ENCODE assay signal across 10 mouse cellular contexts in the genomic region with DNA sequence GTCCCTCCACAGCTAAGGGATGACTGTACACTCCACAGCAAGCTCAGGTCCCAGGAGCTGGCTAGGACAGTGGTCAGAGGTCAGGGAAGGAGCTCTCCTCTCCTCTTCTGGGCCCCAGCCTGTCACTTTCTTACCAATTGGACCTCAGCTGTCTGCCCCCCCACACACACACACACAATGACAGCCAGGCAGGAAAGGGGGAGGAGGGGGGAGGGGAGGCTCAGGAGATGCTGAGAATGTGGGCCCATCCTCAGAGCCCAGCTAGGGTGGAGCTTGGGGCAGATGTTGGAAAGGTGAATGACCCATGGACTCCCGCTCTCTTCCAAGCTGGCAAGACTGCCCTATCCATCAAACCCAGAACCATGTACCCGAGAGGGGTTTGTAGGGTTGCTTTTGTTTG. TPM values are rescaled to one million over a fixed set of nuclear protein-coding genes. Genes with fewer than 3 reads are reported as not detected.
DNase-seq lines count a peak whose midpoint lies in the region; ATAC-seq and TF ChIP-seq lines count a peak whose summit lies in the region.
"Had no signal": no experiment of that assay in that cellular context is flagged by ENCODE, and none has a peak within 500 bp of the region (broad histone marks: within the 10 kb centered on the region; RNA-seq: fewer than 3 reads in every experiment).

No protein-coding gene starts in this region.

- H3K4me3 ChIP-seq in heart, embryonic 15.5 days = peak overlapping the region; percentile 40
- H3K4me3 ChIP-seq in lung, embryonic 16.5 days (ENCODE audit: low read length) = peak overlapping the region; percentile 26
- H3K4me3 ChIP-seq in hindbrain, postnatal 0 days (ENCODE audit: low read length) = no peak overlapping the region
- peak overlapping the region; percentile 39 for H3K4me3 ChIP-seq in small intestine, adult 2 months (ENCODE audit: low read depth, low read length)

- no peaks in the 10 kb centered on the region for H3K9me3 ChIP-seq in heart, embryonic 15.5 days (replicated peaks)
- H3K9me3 ChIP-seq in lung, embryonic 16.5 days (ENCODE audit: control insufficient read depth, low read length) = no peaks in the 10 kb centered on the region
- H3K9me3 ChIP-seq in hindbrain, postnatal 0 days (ENCODE audit: low read length) = no peaks in the 10 kb centered on the region

- H3K9ac ChIP-seq in heart, embryonic 15.5 days = peak overlapping the region; percentile 51
- peak overlapping the region; percentile 16 for H3K9ac ChIP-seq in lung, embryonic 16.5 days (ENCODE audit: low read length)
- H3K9ac ChIP-seq in hindbrain, postnatal 0 days (replicated peaks; ENCODE audit: low read length) = no peak overlapping the region

- H3K4me1 ChIP-seq in heart, embryonic 15.5 days (replicated peaks) = peaks cover 72% of the 10 kb centered on the region
- peaks cover 45% of the 10 kb centered on the region for H3K4me1 ChIP-seq in lung, embryonic 16.5 days (replicated peaks; ENCODE audit: control insufficient read depth, insufficient read depth, low read length)
- peaks cover 18% of the 10 kb centered on the region for H3K4me1 ChIP-seq in hindbrain, postnatal 0 days (ENCODE audit: insufficient read depth, low read length)
- peaks cover 47% of the 10 kb centered on the region for H3K4me1 ChIP-seq in small intestine, adult 2 months (ENCODE audit: control insufficient read depth, insufficient read depth, insufficient read length, low read length)

- ATAC-seq in heart, embryonic 15.5 days (replicated peaks; ENCODE audit: insufficient number of reproducible peaks, insufficient read depth, low FRiP score, low read depth) = no peak
- no peak for ATAC-seq in lung, embryonic 16.5 days (ENCODE audit: low read depth)
- no peak for ATAC-seq in hindbrain, postnatal 0 days
- ATAC-seq: midbrain, embryonic 16.5 days had no signal

- H3K27me3 ChIP-seq in heart, embryonic 15.5 days = no peaks in the 10 kb centered on the region; the same call in 1 of the 2 replicates
- no peaks in the 10 kb centered on the region for H3K27me3 ChIP-seq in lung, embryonic 16.5 days (ENCODE audit: control insufficient read depth, insufficient read depth, low read depth, low read length)
- no peaks in the 10 kb centered on the region for H3K27me3 ChIP-seq in hindbrain, postnatal 0 days (ENCODE audit: insufficient read depth, low read length)
- no peaks in the 10 kb centered on the region for H3K27me3 ChIP-seq in small intestine, adult 2 months (ENCODE audit: control insufficient read depth, insufficient read depth, low read length)

- no peaks in the 10 kb centered on the region for H3K36me3 ChIP-seq in heart, embryonic 15.5 days
- H3K36me3 ChIP-seq in lung, embryonic 16.5 days (ENCODE audit: control insufficient read depth, insufficient read depth, low read length) = no peaks in the 10 kb centered on the region
- H3K36me3 ChIP-seq in hindbrain, postnatal 0 days (ENCODE audit: insufficient read depth, low read length) = no peaks in the 10 kb centered on the region
- 0 out of 2 replicates have a peak, but pooled peaks cover 5% of the 10 kb centered on the region for H3K36me3 ChIP-seq in small intestine, adult 2 months (ENCODE audit: control insufficient read depth, insufficient read depth, low read length)

- no peak for DNase-seq in heart, postnatal 4 days
- DNase-seq in lung, adult 18-20 months = no peak
- no peak for DNase-seq in hindbrain, postnatal 0 days (ENCODE audit: low spot score)
- no peak for DNase-seq in urinary bladder, postnatal 10 days (ENCODE audit: low spot score)
- DNase-seq: gastrocnemius, postnatal 25 days; thymus, postnatal 14 days had no signal

- H3K27ac ChIP-seq in heart, embryonic 15.5 days = peak overlapping the region; percentile 78
- H3K27ac ChIP-seq in lung, embryonic 16.5 days (ENCODE audit: low read length) = peak overlapping the region; percentile 36
- H3K27ac ChIP-seq in hindbrain, postnatal 0 days = peak overlapping the region; percentile 27
- peak overlapping the region; percentile 63 for H3K27ac ChIP-seq in small intestine, adult 2 months (ENCODE audit: insufficient read depth, low read depth, low read length)

- WGBS in heart, embryonic 15.5 days = 73% methylated on average over 2 of the region's 2 CpGs
- WGBS in lung, embryonic 16.5 days = 58% methylated on average over 2 of the region's 2 CpGs
- WGBS in hindbrain, postnatal 0 days = 67% methylated on average over 2 of the region's 2 CpGs
- 40% methylated on average over 2 of the region's 2 CpGs for WGBS in small intestine, adult 2 months

- no peak for TF ChIP-seq POLR2A in small intestine, adult 2 months (IDR thresholded peaks at IDR 0.05; ENCODE audit: low read depth, low read length)

- peak overlapping the region; percentile 58 for H3K4me2 ChIP-seq in heart, embryonic 15.5 days
- peak overlapping the region; percentile 12; the same call in 1 of the 2 replicates for H3K4me2 ChIP-seq in lung, embryonic 16.5 days (ENCODE audit: low read depth, low read length)
- 0 out of 2 replicates have a peak overlapping the region, but pooled peaks have one; percentile 0 for H3K4me2 ChIP-seq in hindbrain, postnatal 0 days (ENCODE audit: low read depth, low read length)

- TF ChIP-seq CTCF in hindbrain, postnatal 0 days (IDR thresholded peaks at IDR 0.05; ENCODE audit: low read depth) = no peak
- TF ChIP-seq CTCF in small intestine, adult 2 months (IDR thresholded peaks at IDR 0.05; ENCODE audit: extremely low read depth, insufficient read length, insufficient replicate concordance, low read depth, low read length) = no peak

RNA-seq across cellular contexts. Expression of a gene that starts 2.0 kb away (rescaled TPM):
- 9.7 and 10.7 TPM in 2 replicates for polyA plus RNA-seq in heart, embryonic 15.5 days (2015; fragmentation: Nextera tagmentation; extraction: Ambion mirVana)
- 10 to 100 TPM; 16.2 to 18.8 TPM for total RNA-seq in heart, postnatal 4 days (2021)
- 11.8 and 12.5 TPM in 2 replicates for polyA plus RNA-seq in lung, embryonic 16.5 days (2015; fragmentation: Nextera tagmentation; extraction: Ambion mirVana)
- 11.2 and 14.6 TPM in 2 replicates for total RNA-seq in hindbrain, postnatal 0 days (2014; rRNA removed)
- polyA plus RNA-seq in hindbrain, postnatal 0 days (2015; fragmentation: Nextera tagmentation; extraction: Ambion mirVana) = 8.3 and 9.0 TPM in 2 replicates
- 33.5 and 55.4 TPM in 2 replicates for polyA plus RNA-seq in small intestine, adult 2 months (2012; rRNA removed)

RNA-seq across cellular contexts. Expression of a gene that starts 19.6 kb away (rescaled TPM):
- 31.7 and 45.7 TPM in 2 replicates for polyA plus RNA-seq in heart, embryonic 15.5 days (2015; fragmentation: Nextera tagmentation; extraction: Ambion mirVana)
- 10 to 100 TPM; 41.6 to 44.4 TPM for total RNA-seq in heart, postnatal 4 days (2021)
- polyA plus RNA-seq in lung, embryonic 16.5 days (2015; fragmentation: Nextera tagmentation; extraction: Ambion mirVana) = 44.1 and 51.9 TPM in 2 replicates
- 7.6 and 10.9 TPM in 2 replicates for total RNA-seq in hindbrain, postnatal 0 days (2014; rRNA removed)
- polyA plus RNA-seq in hindbrain, postnatal 0 days (2015; fragmentation: Nextera tagmentation; extraction: Ambion mirVana) = 9.0 and 9.3 TPM in 2 replicates
- 33.2 and 55.4 TPM in 2 replicates for polyA plus RNA-seq in small intestine, adult 2 months (2012; rRNA removed)

RNA-seq across cellular contexts. Expression of a gene that starts 26.4 kb away (rescaled TPM):
- polyA plus RNA-seq in heart, embryonic 15.5 days (2015; fragmentation: Nextera tagmentation; extraction: Ambion mirVana) = 0.68 and 0.82 TPM in 2 replicates
- total RNA-seq in heart, postnatal 4 days (2021) = 1 to 10 TPM in 1 of 2 experiments, under 1 TPM in 1; 0.74 to 1.1 TPM
- polyA plus RNA-seq in lung, embryonic 16.5 days (2015; fragmentation: Nextera tagmentation; extraction: Ambion mirVana) = 0.97 and 1.6 TPM in 2 replicates
- 3.3 and 4.9 TPM in 2 replicates for total RNA-seq in hindbrain, postnatal 0 days (2014; rRNA removed)
- 1.7 and 1.9 TPM in 2 replicates for polyA plus RNA-seq in hindbrain, postnatal 0 days (2015; fragmentation: Nextera tagmentation; extraction: Ambion mirVana)
- 0.52 and 0.89 TPM in 2 replicates for polyA plus RNA-seq in small intestine, adult 2 months (2012; rRNA removed)

RNA-seq across cellular contexts. Expression of a gene that starts 28.1 kb away (rescaled TPM):
- 367 and 431 TPM in 2 replicates for polyA plus RNA-seq in heart, embryonic 15.5 days (2015; fragmentation: Nextera tagmentation; extraction: Ambion mirVana)
- total RNA-seq in heart, postnatal 4 days (2021) = 100 to 1,000 TPM; 462 to 469 TPM
- 457 and 458 TPM in 2 replicates for polyA plus RNA-seq in lung, embryonic 16.5 days (2015; fragmentation: Nextera tagmentation; extraction: Ambion mirVana)
- total RNA-seq in hindbrain, postnatal 0 days (2014; rRNA removed) = 334 and 369 TPM in 2 replicates
- polyA plus RNA-seq in hindbrain, postnatal 0 days (2015; fragmentation: Nextera tagmentation; extraction: Ambion mirVana) = 275 and 287 TPM in 2 replicates
- polyA plus RNA-seq in small intestine, adult 2 months (2012; rRNA removed) = 264 and 501 TPM in 2 replicates

RNA-seq across cellular contexts. Expression of a gene that starts 28.3 kb away (rescaled TPM):
- 13.4 and 17.2 TPM in 2 replicates for polyA plus RNA-seq in heart, embryonic 15.5 days (2015; fragmentation: Nextera tagmentation; extraction: Ambion mirVana)
- total RNA-seq in heart, postnatal 4 days (2021) = 10 to 100 TPM; 12.2 to 12.4 TPM
- polyA plus RNA-seq in lung, embryonic 16.5 days (2015; fragmentation: Nextera tagmentation; extraction: Ambion mirVana) = 22.3 and 23.0 TPM in 2 replicates
- total RNA-seq in hindbrain, postnatal 0 days (2014; rRNA removed) = 29.9 and 32.8 TPM in 2 replicates
- polyA plus RNA-seq in hindbrain, postnatal 0 days (2015; fragmentation: Nextera tagmentation; extraction: Ambion mirVana) = 17.8 and 19.4 TPM in 2 replicates
- polyA plus RNA-seq in small intestine, adult 2 months (2012; rRNA removed) = 26.3 and 46.3 TPM in 2 replicates

Comparison
In these comparisons a context has a peak if more than half of its experiments do, and no peak if none do; other contexts are left out.
1. H3K27ac ChIP-seq: peak in every context shown above with its lines; median percentile 78 in heart, embryonic 15.5 days; 63 in small intestine, adult 2 months; 36 in lung, embryonic 16.5 days; 27 in hindbrain, postnatal 0 days.
2. H3K4me2 ChIP-seq: peak in every context shown above with its lines; median percentile 58 in heart, embryonic 15.5 days; 12 in lung, embryonic 16.5 days; 0 in hindbrain, postnatal 0 days.